Comparison of ENCODE assay signal across 13 mouse cellular contexts in genomic region chr15:27525233-27526005, GRCm38 (mm10). TPM values are rescaled to one million over a fixed set of nuclear protein-coding genes. Genes with fewer than 3 reads are reported as not detected.
DNase-seq lines count a peak whose midpoint lies in the region; ATAC-seq lines count a peak whose summit lies in the region.
"Had no signal": no experiment of that assay in that cellular context is flagged by ENCODE, and none has a peak within 500 bp of the region (broad histone marks: within the 10 kb centered on the region; RNA-seq: fewer than 3 reads in every experiment).

No protein-coding gene starts in this region.

- H3K4me3 ChIP-seq in kidney, embryonic 15.5 days (replicated peaks), result no peak overlapping the region
- H3K4me3 ChIP-seq: embryonic facial prominence, embryonic 12.5 days had no signal

- H3K36me3 ChIP-seq in kidney, embryonic 15.5 days, result no peaks in the 10 kb centered on the region
- H3K36me3 ChIP-seq: embryonic facial prominence, embryonic 12.5 days had no signal

- ATAC-seq in kidney, embryonic 15.5 days (replicated peaks; ENCODE audit: low FRiP score), result no peak
- ATAC-seq in megakaryocyte progenitor cell, adult 5-6 weeks (replicated peaks; ENCODE audit: poor library complexity), result peak; percentile 12; the same call in 1 of the 2 replicates
- ATAC-seq: Patski had no signal

- peak; percentile 72 for DNase-seq in adrenal gland, postnatal 14 days
- DNase-seq in adrenal gland, adult 18-20 months (ENCODE audit: low spot score in 2 of 2), result no peak
- peak; percentile 12 for DNase-seq in kidney, adult 18-20 months
- peak; percentile 10 for DNase-seq in ovary, postnatal 36 days (ENCODE audit: low spot score)
- no peak for DNase-seq in ovary, postnatal 10 days (ENCODE audit: low spot score)
- no peak for DNase-seq in thymus, adult 18-20 months
- DNase-seq: heart, postnatal 10 days; layer of hippocampus, adult 9-11 months had no signal

- 55% methylated on average over 12 of the region's 12 CpGs for WGBS in kidney, embryonic 15.5 days

- H3K4me2 ChIP-seq in kidney, embryonic 15.5 days, result no peak overlapping the region
- H3K4me2 ChIP-seq: embryonic facial prominence, embryonic 12.5 days; liver, embryonic 11.5 days had no signal

- peaks cover 5% of the 10 kb centered on the region; the same call in 1 of the 2 replicates for H3K4me1 ChIP-seq in kidney, embryonic 15.5 days
- H3K4me1 ChIP-seq: embryonic facial prominence, embryonic 12.5 days had no signal

- H3K9me3 ChIP-seq in kidney, embryonic 15.5 days (replicated peaks), result no peaks in the 10 kb centered on the region
- H3K9me3 ChIP-seq: embryonic facial prominence, embryonic 12.5 days had no signal

- no peaks in the 10 kb centered on the region for H3K27me3 ChIP-seq in kidney, embryonic 15.5 days
- H3K27me3 ChIP-seq: embryonic facial prominence, embryonic 12.5 days; Patski had no signal

- no peak overlapping the region for H3K27ac ChIP-seq in kidney, embryonic 15.5 days
- H3K27ac ChIP-seq: embryonic facial prominence, embryonic 12.5 days had no signal

- H3K9ac ChIP-seq in kidney, embryonic 15.5 days, result no peak overlapping the region
- H3K9ac ChIP-seq: embryonic facial prominence, embryonic 12.5 days had no signal

RNA-seq across cellular contexts. Expression of gene Ank, which starts 58.9 kb away (rescaled TPM):
- 30.2 and 34.6 TPM in 2 replicates for total RNA-seq in adrenal gland, postnatal 14 days (2021)
- 10 to 100 TPM; 52.6 to 87.9 TPM for total RNA-seq in adrenal gland, adult 18-20 months (2021)
- 8.8 and 10.5 TPM in 2 replicates for polyA plus RNA-seq in kidney, embryonic 15.5 days (2015; fragmentation: Nextera tagmentation; extraction: Ambion mirVana)
- 23.2 and 24.7 TPM in 2 replicates for total RNA-seq in megakaryocyte progenitor cell, adult 5-6 weeks (2015)
- total RNA-seq in megakaryocyte progenitor cell, adult 5-6 weeks (2017), result 9.7 and 10.3 TPM in 2 replicates

Comparison
In these comparisons a context has a peak if more than half of its experiments do, and no peak if none do; other contexts are left out.
1. DNase-seq: peak in adrenal gland, postnatal 14 days (single experiment), kidney, adult 18-20 months (single experiment) and ovary, postnatal 36 days (single experiment); none in adrenal gland, adult 18-20 months (0 of 2), ovary, postnatal 10 days (single experiment) and thymus, adult 18-20 months (0 of 2).